Mouse (Mus musculus): ENCODE data around the gene Cuedc2. TPM values are rescaled to one million over a fixed set of nuclear protein-coding genes. Genes with fewer than 3 reads are reported as not detected.

Gene Cuedc2
- total and polyA plus RNA-seq, 2 experiments from 2014 or later = 91.7 to 129 TPM

DNA sequence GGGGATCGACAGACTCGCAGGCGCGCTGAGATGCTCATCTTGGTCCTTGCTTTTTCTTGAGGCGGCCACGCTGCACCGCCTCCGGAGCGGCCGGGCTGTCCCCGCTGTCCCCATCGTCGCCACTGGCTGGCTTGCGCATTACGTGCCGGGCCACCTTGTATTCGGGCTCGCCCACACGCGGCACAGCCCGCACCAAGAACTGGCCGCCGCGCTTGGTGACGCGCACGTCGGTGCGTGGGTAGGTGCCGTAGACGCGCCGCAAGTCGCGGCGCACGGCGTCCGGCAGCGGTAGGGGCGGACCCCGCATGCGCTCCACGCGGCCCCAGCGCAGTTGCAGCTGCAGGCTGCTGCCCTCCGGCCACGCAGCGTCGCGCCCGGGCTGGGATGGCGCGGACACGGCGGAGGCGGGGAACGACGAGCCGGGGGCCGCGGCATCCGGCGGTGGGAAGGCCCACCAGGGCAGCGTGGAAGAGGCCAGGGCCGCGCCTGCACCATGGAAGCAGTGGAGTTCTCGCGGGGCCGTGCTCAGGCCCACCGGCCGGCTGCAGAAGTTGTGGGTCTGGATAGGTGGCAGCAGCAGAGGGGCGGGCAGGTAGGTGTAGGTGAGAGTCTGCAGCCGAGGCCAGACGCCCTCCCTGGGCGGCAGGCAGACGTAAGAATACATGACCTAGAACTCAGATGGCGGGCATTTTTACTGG, 10.4 kb upstream of the Cuedc2 start:
- Histone ChIP-seq H3K4me2 (ENCODE audit: low read depth, low read length) (peak overlapping the region; percentile 81), H3K36me3 (replicated peaks; ENCODE audit: control insufficient read depth, insufficient read depth, low read length) (no peaks in the 10 kb centered on the region), H3K4me3 (ENCODE audit: low read depth, low read length) (peak overlapping the region; percentile 60), H3K9ac (replicated peaks; ENCODE audit: low read depth, low read length) (peak overlapping the region; percentile 43), H3K4me1 (ENCODE audit: control insufficient read depth, insufficient read depth) (no peaks in the 10 kb centered on the region; the same call in 1 of the 2 replicates), H3K27me3 (ENCODE audit: control insufficient read depth, insufficient read depth, low read length) (no peaks in the 10 kb centered on the region), H3K9me3 (replicated peaks; ENCODE audit: control insufficient read depth, low read length) (no peaks in the 10 kb centered on the region), H3K27ac (ENCODE audit: low read depth) (peak overlapping the region; percentile 58)
- TF ChIP-seq CTCF (IDR thresholded peaks at IDR 0.05; ENCODE audit: low read depth) = no peak
- TF ChIP-seq EP300 (IDR thresholded peaks at IDR 0.05; ENCODE audit: low read depth) = no peak
- ATAC-seq (ENCODE audit: insufficient read depth, low read depth) (peak; percentile 85), DNase-seq (ENCODE audit: low spot score) (peak; percentile 23)
- WGBS = under 1% methylated on average over 67 of the region's 78 CpGs

DNA sequence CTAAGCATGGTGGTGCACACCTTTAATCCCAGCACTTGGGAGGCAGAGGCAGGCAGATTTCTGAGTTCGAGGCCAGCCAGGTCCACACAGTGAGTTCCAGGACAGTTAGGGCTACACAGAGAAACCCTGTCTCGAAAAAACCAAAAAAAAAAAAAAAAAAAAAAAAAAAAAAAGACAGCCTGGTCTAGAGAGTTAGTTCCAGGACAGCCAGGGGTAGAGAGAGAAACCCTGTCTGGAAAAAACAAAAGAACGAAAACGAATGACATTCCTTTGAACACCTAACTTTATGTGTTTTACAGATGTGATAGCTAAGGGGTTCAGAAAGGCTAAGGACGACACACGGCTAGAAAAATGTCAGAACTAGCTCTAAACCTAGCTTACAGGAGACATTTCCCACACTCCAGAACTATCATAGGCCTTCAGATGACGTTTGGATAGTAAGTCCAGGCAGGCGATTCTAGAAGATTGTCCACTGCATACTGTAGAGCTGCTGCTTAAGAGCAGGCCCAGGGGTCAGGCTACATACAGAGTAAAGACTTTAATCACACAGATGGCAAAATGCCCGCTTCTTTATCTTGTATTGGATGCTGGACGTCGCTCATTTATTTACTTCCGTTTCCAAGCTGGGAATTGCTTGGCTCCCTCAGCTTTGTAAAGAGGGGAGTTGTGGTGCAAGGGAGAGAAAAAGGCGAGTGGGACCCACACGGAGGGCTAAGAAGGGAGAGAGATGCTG, 9.6 kb upstream of the Cuedc2 start:
- 27% methylated on average over 14 of the region's 14 CpGs for WGBS
- Histone ChIP-seq H3K9ac (replicated peaks; ENCODE audit: low read depth, low read length) (peak overlapping the region; percentile 43), H3K36me3 (replicated peaks; ENCODE audit: control insufficient read depth, insufficient read depth, low read length) (no peaks in the 10 kb centered on the region), H3K9me3 (replicated peaks; ENCODE audit: control insufficient read depth, low read length) (no peaks in the 10 kb centered on the region), H3K27ac (ENCODE audit: low read depth) (peak overlapping the region; percentile 58), H3K4me2 (ENCODE audit: low read depth, low read length) (peak overlapping the region; percentile 81), H3K27me3 (ENCODE audit: control insufficient read depth, insufficient read depth, low read length) (no peaks in the 10 kb centered on the region), H3K4me3 (ENCODE audit: low read depth, low read length) (peak overlapping the region; percentile 60), H3K4me1 (ENCODE audit: control insufficient read depth, insufficient read depth) (no peaks in the 10 kb centered on the region; the same call in 1 of the 2 replicates)
- ATAC-seq (ENCODE audit: insufficient read depth, low read depth) (peak; percentile 15; the same call in 1 of the 2 replicates), DNase-seq (ENCODE audit: low spot score) (no peak)
- TF ChIP-seq EP300 (IDR thresholded peaks at IDR 0.05; ENCODE audit: low read depth) (no peak), CTCF (IDR thresholded peaks at IDR 0.05; ENCODE audit: low read depth) (no peak)

DNA sequence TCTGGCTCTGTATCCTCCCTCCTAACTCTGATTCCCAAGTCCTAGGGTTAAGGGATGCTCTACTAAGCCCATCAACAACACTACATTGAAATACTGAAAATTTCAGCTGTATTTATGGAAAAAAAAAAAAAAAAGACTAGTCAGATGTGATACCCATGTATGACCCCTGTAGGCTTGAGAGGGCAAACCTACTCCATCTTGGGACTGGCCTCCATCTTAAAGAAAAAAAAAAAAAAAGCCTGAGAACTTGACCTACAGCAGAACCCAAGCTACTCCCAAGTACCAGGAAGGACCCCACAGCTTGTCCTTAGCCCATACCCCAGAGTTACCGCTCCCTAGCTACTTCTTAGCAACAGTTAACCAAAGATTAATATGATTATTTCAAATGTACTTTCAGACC, 8.6 kb upstream of the Cuedc2 start:
- Histone ChIP-seq H3K4me1 (ENCODE audit: control insufficient read depth, insufficient read depth) (no peaks in the 10 kb centered on the region; the same call in 1 of the 2 replicates), H3K9ac (replicated peaks; ENCODE audit: low read depth, low read length) (no peak overlapping the region), H3K27ac (ENCODE audit: low read depth) (no peak overlapping the region), H3K4me2 (ENCODE audit: low read depth, low read length) (no peak overlapping the region), H3K4me3 (ENCODE audit: low read depth, low read length) (no peak overlapping the region), H3K9me3 (replicated peaks; ENCODE audit: control insufficient read depth, low read length) (no peaks in the 10 kb centered on the region), H3K36me3 (replicated peaks; ENCODE audit: control insufficient read depth, insufficient read depth, low read length) (no peaks in the 10 kb centered on the region), H3K27me3 (ENCODE audit: control insufficient read depth, insufficient read depth, low read length) (no peaks in the 10 kb centered on the region)
- no peak for TF ChIP-seq CTCF (IDR thresholded peaks at IDR 0.05; ENCODE audit: low read depth)
- TF ChIP-seq EP300 (IDR thresholded peaks at IDR 0.05; ENCODE audit: low read depth) = no peak
- ATAC-seq (ENCODE audit: insufficient read depth, low read depth) = no peak
- WGBS = 100% methylated on average over 1 of the region's 1 CpGs
- no peak for DNase-seq (ENCODE audit: low spot score)

DNA sequence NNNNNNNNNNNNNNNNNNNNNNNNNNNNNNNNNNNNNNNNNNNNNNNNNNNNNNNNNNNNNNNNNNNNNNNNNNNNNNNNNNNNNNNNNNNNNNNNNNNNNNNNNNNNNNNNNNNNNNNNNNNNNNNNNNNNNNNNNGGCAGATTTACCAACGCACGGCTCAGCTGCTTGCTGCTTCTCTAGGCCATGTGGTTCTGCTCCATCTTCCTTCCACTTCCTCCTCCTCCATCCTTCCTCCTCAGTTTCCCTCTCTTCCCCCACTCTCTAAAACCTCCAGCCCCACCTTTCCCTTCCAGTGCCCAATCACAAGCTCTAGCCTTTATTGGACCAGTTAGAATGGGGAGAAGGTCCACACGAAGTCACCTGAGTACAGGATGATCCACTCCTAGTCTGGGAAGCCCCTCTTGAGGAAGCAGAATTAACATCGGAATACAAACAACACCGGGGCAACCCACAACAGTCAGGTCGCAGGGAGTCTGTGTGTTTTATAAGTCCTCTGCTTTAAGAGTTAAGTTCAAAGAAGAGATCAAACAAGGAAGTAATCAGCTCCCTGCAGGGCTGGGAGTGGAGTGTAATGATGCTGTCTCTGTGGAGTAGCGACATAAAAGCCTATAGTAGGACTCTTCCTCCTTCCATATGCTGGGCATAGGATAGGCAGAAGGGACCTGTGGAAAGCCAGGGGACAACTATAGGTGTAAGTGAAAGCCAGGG, 6.4 kb upstream of the Cuedc2 start:
- no peak overlapping the region for H3K4me3 ChIP-seq (ENCODE audit: low read depth, low read length)
- H3K36me3 ChIP-seq (replicated peaks; ENCODE audit: control insufficient read depth, insufficient read depth, low read length) = no peaks in the 10 kb centered on the region
- H3K9me3 ChIP-seq (replicated peaks; ENCODE audit: control insufficient read depth, low read length) = no peaks in the 10 kb centered on the region
- DNase-seq (ENCODE audit: low spot score) = no peak
- no peak for TF ChIP-seq CTCF (IDR thresholded peaks at IDR 0.05; ENCODE audit: low read depth)
- TF ChIP-seq EP300 (IDR thresholded peaks at IDR 0.05; ENCODE audit: low read depth) = no peak
- ATAC-seq (ENCODE audit: insufficient read depth, low read depth) = no peak
- no peak overlapping the region for H3K4me2 ChIP-seq (ENCODE audit: low read depth, low read length)
- no peak overlapping the region for H3K9ac ChIP-seq (replicated peaks; ENCODE audit: low read depth, low read length)
- H3K27ac ChIP-seq (ENCODE audit: low read depth) = no peak overlapping the region
- WGBS = 23% methylated on average over 7 of the region's 7 CpGs
- H3K27me3 ChIP-seq (ENCODE audit: control insufficient read depth, insufficient read depth, low read length) = no peaks in the 10 kb centered on the region
- no peaks in the 10 kb centered on the region; the same call in 1 of the 2 replicates for H3K4me1 ChIP-seq (ENCODE audit: control insufficient read depth, insufficient read depth)

DNA sequence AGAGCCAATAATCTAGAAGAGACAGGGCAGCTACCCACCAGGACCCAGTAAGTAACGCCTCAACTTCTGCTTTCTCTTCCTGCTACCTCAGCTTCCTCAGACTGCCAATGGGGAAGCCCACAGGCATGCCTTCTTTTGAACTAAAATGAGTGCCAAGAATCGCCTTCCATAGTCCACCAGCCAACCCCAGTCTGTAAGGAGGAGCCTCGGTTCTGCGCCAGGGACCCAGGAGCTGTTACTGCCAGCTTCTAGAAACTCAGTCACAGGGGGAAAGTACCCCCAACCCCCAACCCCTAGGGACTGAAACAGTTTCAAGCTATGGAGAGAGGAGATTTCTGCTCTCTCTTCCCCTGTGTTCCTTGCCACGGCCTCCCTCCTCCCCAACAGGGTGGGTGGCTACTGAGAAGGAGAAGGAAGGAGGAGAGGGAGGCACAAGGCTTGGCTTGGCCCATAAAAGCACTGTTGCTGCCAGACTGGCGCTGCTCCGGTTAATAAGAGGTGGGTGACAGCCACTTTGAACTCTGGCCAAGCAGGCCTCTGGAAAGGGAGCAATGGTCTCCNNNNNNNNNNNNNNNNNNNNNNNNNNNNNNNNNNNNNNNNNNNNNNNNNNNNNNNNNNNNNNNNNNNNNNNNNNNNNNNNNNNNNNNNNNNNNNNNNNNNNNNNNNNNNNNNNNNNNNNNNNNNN, 927 bp upstream of the Cuedc2 start:
- ATAC-seq (ENCODE audit: insufficient read depth, low read depth) (no peak), DNase-seq (ENCODE audit: low spot score) (no peak)
- Histone ChIP-seq H3K36me3 (replicated peaks; ENCODE audit: control insufficient read depth, insufficient read depth, low read length) (no peaks in the 10 kb centered on the region), H3K4me1 (ENCODE audit: control insufficient read depth, insufficient read depth) (peaks cover 7% of the 10 kb centered on the region; the same call in 1 of the 2 replicates), H3K27ac (ENCODE audit: low read depth) (peak overlapping the region; percentile 45), H3K4me3 (ENCODE audit: low read depth, low read length) (no peak overlapping the region), H3K9me3 (replicated peaks; ENCODE audit: control insufficient read depth, low read length) (no peaks in the 10 kb centered on the region), H3K4me2 (ENCODE audit: low read depth, low read length) (no peak overlapping the region; the same call in 1 of the 2 replicates), H3K27me3 (ENCODE audit: control insufficient read depth, insufficient read depth, low read length) (no peaks in the 10 kb centered on the region), H3K9ac (replicated peaks; ENCODE audit: low read depth, low read length) (0 out of 2 replicates have a peak overlapping the region, but pooled peaks have one; percentile 1)
- 64% methylated on average over 6 of the region's 7 CpGs for WGBS
- no peak for TF ChIP-seq CTCF (IDR thresholded peaks at IDR 0.05; ENCODE audit: low read depth)

Measured in heart, postnatal 0 days (tissue).